Mouse (Mus musculus): Measurements from ENCODE around the gene Pth2. TPM values are rescaled to one million over a fixed set of nuclear protein-coding genes. Genes with fewer than 3 reads are reported as not detected.

Pth2 gene
- total and polyA plus RNA-seq, 3 experiments: not detected

DNA sequence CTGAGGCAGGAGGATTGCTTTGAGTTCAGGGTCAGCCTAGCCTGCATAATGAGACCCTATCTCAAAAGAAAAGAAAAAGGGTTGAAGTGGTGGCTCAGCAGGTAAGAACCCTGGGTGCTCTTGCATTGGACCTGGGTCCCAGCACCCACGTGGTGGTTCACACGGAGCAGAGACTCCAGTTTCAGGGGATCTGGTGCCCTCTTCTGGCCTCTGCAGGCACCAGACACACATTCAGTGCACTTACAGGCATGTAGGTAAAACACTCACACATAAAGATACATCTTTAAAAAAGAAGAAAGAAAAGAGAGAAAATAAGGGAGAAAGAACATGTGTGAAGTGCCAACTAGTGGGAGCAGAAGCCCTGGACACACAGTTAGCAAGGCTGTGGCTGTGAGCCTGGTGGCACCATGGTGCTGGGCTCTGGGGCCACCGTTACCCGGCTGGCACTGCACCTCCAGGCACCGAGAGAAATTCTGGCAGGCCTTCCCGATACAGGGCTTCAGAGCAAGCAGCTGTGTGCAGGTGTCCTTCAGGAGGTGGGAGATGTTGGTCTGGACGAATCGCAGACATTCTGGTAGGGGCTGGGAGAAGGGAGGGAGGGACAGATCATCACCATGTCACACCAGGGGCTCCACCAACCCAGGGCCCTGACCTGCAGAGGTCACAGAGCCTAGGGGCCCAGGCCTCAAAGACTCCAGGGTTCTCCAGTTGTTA is 47.2 kb upstream of the Pth2 start:
- peaks cover 10 to 28% of the 10 kb centered on the region in 2 experiments for H3K4me1 ChIP-seq (ENCODE audit: control insufficient read depth in 1 of 2, insufficient read depth in 2 of 2, low read length in 2 of 2)
- H3K79me2 ChIP-seq (ENCODE audit: control insufficient read depth, insufficient read depth, low read length, poor library complexity): peaks cover 12% of the 10 kb centered on the region
- H3K36me3 ChIP-seq (ENCODE audit: control insufficient read depth in 1 of 2, insufficient read depth in 2 of 2, low read length in 2 of 2): peaks cover 0 to 21% of the 10 kb centered on the region in 2 experiments; a peak in 2 of 4 replicates
- no peaks in the 10 kb centered on the region for H3K27me3 ChIP-seq (ENCODE audit: control insufficient read depth in 1 of 2, insufficient read depth in 2 of 2, low read length in 2 of 2)
- no peak overlapping the region; the same call in 1 of the 2 replicates for H3K9ac ChIP-seq (ENCODE audit: control insufficient read depth, low read depth, low read length, poor library complexity, severe bottlenecking)
- no peaks in the 10 kb centered on the region for H3K9me3 ChIP-seq (replicated peaks; ENCODE audit: insufficient read depth, low read length)
- peak; percentile 84 for DNase-seq (ENCODE audit: low read depth, low spot score)
- no peak overlapping the region for H3K4me3 ChIP-seq (ENCODE audit: control insufficient read depth in 1 of 2, insufficient read depth in 1 of 2, low read depth in 2 of 2, low read length in 2 of 2)
- no peak overlapping the region for H3K27ac ChIP-seq (ENCODE audit: control insufficient read depth, low read depth, low read length)
- TF ChIP-seq GATA1 (IDR thresholded peaks at IDR 0.05; ENCODE audit: low read depth, low read length) (no peak), TBP (IDR thresholded peaks at IDR 0.05; ENCODE audit: low read depth, low read length) (no peak), MYB (IDR thresholded peaks at IDR 0.05; ENCODE audit: low read depth, low read length) (no peak), ZC3H11A (IDR thresholded peaks at IDR 0.05; ENCODE audit: low read depth, low read length) (no peak), CHD1 (IDR thresholded peaks at IDR 0.05; ENCODE audit: low read depth, low read length) (no peak), ELF1 (IDR thresholded peaks at IDR 0.05; ENCODE audit: low read depth, low read length) (no peak), RCOR1 (IDR thresholded peaks at IDR 0.05; ENCODE audit: low read depth, low read length) (no peak), TCF12 (IDR thresholded peaks at IDR 0.05; ENCODE audit: low read depth, low read length) (no peak), POLR2A (IDR thresholded peaks at IDR 0.05; ENCODE audit: control insufficient read depth in 1 of 2, insufficient read depth in 1 of 2, low read depth in 1 of 2, low read length in 2 of 2, poor library complexity in 1 of 2) (0 out of 4 replicates have a peak, but pooled peaks of 1 of the 2 experiments have one; percentile 32), ETS1 (IDR thresholded peaks at IDR 0.05; ENCODE audit: low read depth, low read length) (no peak), UBTF (IDR thresholded peaks at IDR 0.05; ENCODE audit: borderline replicate concordance, insufficient read depth, low read depth, low read length) (no peak), USF2 (IDR thresholded peaks at IDR 0.05; ENCODE audit: borderline replicate concordance in 1 of 2, insufficient read depth in 1 of 2, low read depth in 1 of 2, low read length in 2 of 2) (no peak), CTCF (IDR thresholded peaks at IDR 0.05 in 2 of 3, conservative IDR thresholded peaks at IDR 0.05 in 1 of 3; ENCODE audit: control insufficient read depth in 1 of 3, insufficient read depth in 1 of 3, low read depth in 2 of 3, low read length in 3 of 3, poor library complexity in 1 of 3, severe bottlenecking in 1 of 3) (peak in 2 of 3 experiments; percentile 50 to 72; a peak in 4 of 6 replicates), TAL1 (IDR thresholded peaks at IDR 0.05; ENCODE audit: low read length) (no peak)

- Histone ChIP-seq H3K79me2 (ENCODE audit: control insufficient read depth, insufficient read depth, low read length, poor library complexity) (peaks cover 6% of the 10 kb centered on the region), H3K9ac (ENCODE audit: control insufficient read depth, low read depth, low read length, poor library complexity, severe bottlenecking) (peak overlapping the region; percentile 75), H3K4me1 (ENCODE audit: control insufficient read depth in 1 of 2, insufficient read depth in 2 of 2, low read length in 2 of 2) (peaks cover 11 to 33% of the 10 kb centered on the region in 2 experiments), H3K4me3 (ENCODE audit: control insufficient read depth in 1 of 2, insufficient read depth in 1 of 2, low read depth in 2 of 2, low read length in 2 of 2) (peak overlapping the region; percentile 61 to 74), H3K9me3 (replicated peaks; ENCODE audit: insufficient read depth, low read length) (no peaks in the 10 kb centered on the region), H3K27me3 (ENCODE audit: control insufficient read depth in 1 of 2, insufficient read depth in 2 of 2, low read length in 2 of 2) (no peaks in the 10 kb centered on the region), H3K27ac (ENCODE audit: control insufficient read depth, low read depth, low read length) (peak overlapping the region; percentile 92), H3K36me3 (ENCODE audit: control insufficient read depth in 1 of 2, insufficient read depth in 2 of 2, low read length in 2 of 2) (peaks cover 0 to 22% of the 10 kb centered on the region in 2 experiments; a peak in 2 of 4 replicates)
- TF ChIP-seq HCFC1 (IDR thresholded peaks at IDR 0.05; ENCODE audit: low read depth, low read length) (0 out of 2 replicates have a peak, but pooled peaks have one; percentile 30), POLR2A (IDR thresholded peaks at IDR 0.05; ENCODE audit: control insufficient read depth in 1 of 2, insufficient read depth in 1 of 2, low read depth in 1 of 2, low read length in 2 of 2, poor library complexity in 1 of 2) (peak; percentile 41 to 53; a peak in 2 of 4 replicates), USF2 (IDR thresholded peaks at IDR 0.05; ENCODE audit: borderline replicate concordance in 1 of 2, insufficient read depth in 1 of 2, low read depth in 1 of 2, low read length in 2 of 2) (no peak), ZMIZ1 (IDR thresholded peaks at IDR 0.05; ENCODE audit: low read depth, low read length) (peak; percentile 54; the same call in 1 of the 2 replicates), KAT2A (conservative IDR thresholded peaks at IDR 0.05; ENCODE audit: low read depth, low read length) (no peak), TCF12 (IDR thresholded peaks at IDR 0.05; ENCODE audit: low read depth, low read length) (0 out of 2 replicates have a peak, but pooled peaks have one; percentile 4), POLR2AphosphoS5 (IDR thresholded peaks at IDR 0.05; ENCODE audit: borderline replicate concordance, low read depth, low read length) (no peak), TAL1 (IDR thresholded peaks at IDR 0.05; ENCODE audit: low read length) (no peak), CHD2 (IDR thresholded peaks at IDR 0.05; ENCODE audit: low read length) (no peak), POLR2AphosphoS2 (IDR thresholded peaks at IDR 0.05; ENCODE audit: low read length) (0 out of 2 replicates have a peak, but pooled peaks have one; percentile 26)
- peak; percentile 92 for DNase-seq (ENCODE audit: low read depth, low spot score)
These were observed 46.2 kb upstream of the Pth2 start for GRCm38 (mm10) chr7:45134544-45135026.

Measured in MEL (cell line).